Mouse (Mus musculus) CH12.LX (cell line): ENCODE measurements around the gene Tlk2.

Source experiments
- CHD2 ChIP-seq: IDR thresholded peaks from 2 replicates; pipeline ENCODE4 v1.6.1; 2011; ENCODE audit warnings: low read length, improper control_type of control experiment
- EP300 ChIP-seq: IDR thresholded peaks from 2 replicates; pipeline ENCODE4 v1.6.1; 2011; ENCODE audit warnings: low read length, improper control_type of control experiment
- MAFK ChIP-seq: IDR thresholded peaks from 2 replicates; pipeline ENCODE4 v1.6.1; 2011; ENCODE audit warnings: low read length, improper control_type of control experiment; ENCODE audit not compliant: insufficient replicate concordance
- NRF1 ChIP-seq: IDR thresholded peaks from 2 replicates; pipeline ENCODE4 v1.6.1; 2014; ENCODE audit warnings: low read depth, mild to moderate bottlenecking, inconsistent platforms, low read length, improper control_type of control experiment, moderate library complexity
- POLR2A ChIP-seq: IDR thresholded peaks from 2 replicates; pipeline ENCODE4 v1.6.1; 2011; ENCODE audit warnings: low read depth, mild to moderate bottlenecking, improper control_type of control experiment, low read length
- ZNF384 ChIP-seq: IDR thresholded peaks from 2 replicates; pipeline ENCODE4 v1.6.1; 2012; ENCODE audit warnings: low read depth, low read length, improper control_type of control experiment, inconsistent platforms

- TF ChIP-seq CHD2, result no peak
- no peak for TF ChIP-seq NRF1
- no peak for TF ChIP-seq MAFK
- no peak for TF ChIP-seq EP300
- TF ChIP-seq POLR2A, result no peak
- TF ChIP-seq ZNF384, result no peak
Observed at GRCm38 (mm10) chr11:105332468-105332867, 153.9 kb downstream of the Tlk2 start.
